Mouse (Mus musculus): ENCODE measurements around the gene Lmna.

DNA sequence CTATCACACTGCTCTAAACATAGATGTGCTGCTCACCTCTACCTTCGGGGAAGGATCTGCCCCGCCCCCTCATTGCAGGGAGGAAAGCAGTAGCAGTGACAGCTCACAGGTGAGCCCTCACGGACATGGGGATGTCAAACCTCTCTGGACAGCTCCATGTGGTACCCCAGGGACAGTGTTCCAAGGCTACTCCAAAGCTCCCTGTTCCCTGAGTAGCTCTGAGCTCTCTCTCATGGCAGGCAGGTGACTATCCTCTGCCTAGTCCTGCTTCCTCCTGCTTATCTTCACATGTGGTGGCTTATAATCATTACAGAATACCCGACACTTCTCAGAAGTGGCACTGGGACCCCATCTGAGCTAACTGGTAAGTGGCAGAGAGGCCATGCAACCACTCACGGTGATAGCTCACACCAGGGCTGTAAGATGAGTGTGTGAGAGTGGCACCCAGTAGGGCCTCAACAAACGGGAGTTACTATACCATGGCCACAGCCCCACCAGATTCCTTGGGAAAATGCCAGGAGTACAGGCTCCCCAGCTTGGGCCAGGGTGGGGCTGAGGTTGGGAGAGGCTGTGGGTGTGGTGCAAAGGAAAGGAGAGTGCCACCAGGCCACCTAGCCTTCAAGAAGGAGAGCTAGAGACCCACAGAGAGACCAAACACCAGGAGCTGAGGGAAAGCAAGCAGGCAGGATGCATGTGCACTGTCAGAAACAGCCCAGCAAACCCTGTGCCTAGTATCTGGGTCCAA, 37.1 kb upstream of the Lmna start:
- TF ChIP-seq POLR2A (IDR thresholded peaks at IDR 0.05; ENCODE audit: extremely low read depth, insufficient read depth, low read length) (no peak), CTCF (IDR thresholded peaks at IDR 0.05; ENCODE audit: low read depth, low read length) (no peak)

All from liver, adult 2 months (tissue).